Mouse (Mus musculus) naive thymus-derived CD4-positive, alpha-beta T cell, adult 2 months (primary cell): ENCODE measurements around the gene Tbc1d5.

Experiments used
- DNase-seq: peaks from one replicate; pipeline ENCODE4 v3.0.0-alpha.2; 2011; ENCODE audit warnings: low read depth

Gene Tbc1d5

GRCm38 (mm10) chr17:51104294-51104693, 74.9 kb downstream of the Tbc1d5 start:
- DNase-seq, result no peak

GRCm38 (mm10) chr17:51043869-51044268, 135.3 kb downstream of the Tbc1d5 start:
- no peak for DNase-seq

GRCm38 (mm10) chr17:51040861-51041260, 138.3 kb downstream of the Tbc1d5 start:
- DNase-seq, result no peak

GRCm38 (mm10) chr17:51023227-51023626, 155.9 kb downstream of the Tbc1d5 start:
- DNase-seq, result no peak

GRCm38 (mm10) chr17:51016384-51016783, 162.8 kb downstream of the Tbc1d5 start:
- DNase-seq, result no peak

GRCm38 (mm10) chr17:51013908-51014307, 165.2 kb downstream of the Tbc1d5 start:
- DNase-seq, result no peak

- DNase-seq, result no peak
These were observed 176.0 kb downstream of the Tbc1d5 start for GRCm38 (mm10) chr17:51003179-51003578.

- no peak for DNase-seq
These were observed 180.9 kb downstream of the Tbc1d5 start for GRCm38 (mm10) chr17:50998216-50998615.

GRCm38 (mm10) chr17:50993294-50993993, 185.7 kb downstream of the Tbc1d5 start:
- no peak for DNase-seq

GRCm38 (mm10) chr17:50990770-50991405, 188.3 kb downstream of the Tbc1d5 start:
- DNase-seq, result no peak

- DNase-seq, result peak; percentile 22
These were observed 191.2 kb downstream of the Tbc1d5 start for GRCm38 (mm10) chr17:50987935-50988334.

GRCm38 (mm10) chr17:50981933-50982332, 197.2 kb downstream of the Tbc1d5 start:
- no peak for DNase-seq

GRCm38 (mm10) chr17:50972142-50972541, 207.0 kb downstream of the Tbc1d5 start:
- DNase-seq, result peak; percentile 12

- no peak for DNase-seq
These were observed 213.0 kb downstream of the Tbc1d5 start for GRCm38 (mm10) chr17:50966147-50966546.

- DNase-seq, result no peak
These were observed 224.8 kb downstream of the Tbc1d5 start for GRCm38 (mm10) chr17:50954313-50954712.

- DNase-seq, result no peak
These were observed 256.8 kb downstream of the Tbc1d5 start for GRCm38 (mm10) chr17:50922308-50922707.

GRCm38 (mm10) chr17:50915216-50915615, 263.9 kb downstream of the Tbc1d5 start:
- no peak for DNase-seq

- no peak for DNase-seq
These were observed 270.4 kb downstream of the Tbc1d5 start for GRCm38 (mm10) chr17:50908568-50909335.

GRCm38 (mm10) chr17:50908160-50908559, 271.0 kb downstream of the Tbc1d5 start:
- DNase-seq, result no peak

- DNase-seq, result no peak
These were observed 272.5 kb downstream of the Tbc1d5 start for GRCm38 (mm10) chr17:50906630-50907029.

GRCm38 (mm10) chr17:50904463-50904862, 274.7 kb downstream of the Tbc1d5 start:
- DNase-seq, result no peak

- no peak for DNase-seq
These were observed 281.3 kb downstream of the Tbc1d5 start for GRCm38 (mm10) chr17:50897867-50898266.

- no peak for DNase-seq
These were observed 289.7 kb downstream of the Tbc1d5 start for GRCm38 (mm10) chr17:50889475-50889874.
